8 mouse cellular contexts compared by ENCODE assay signal in the genomic region with DNA sequence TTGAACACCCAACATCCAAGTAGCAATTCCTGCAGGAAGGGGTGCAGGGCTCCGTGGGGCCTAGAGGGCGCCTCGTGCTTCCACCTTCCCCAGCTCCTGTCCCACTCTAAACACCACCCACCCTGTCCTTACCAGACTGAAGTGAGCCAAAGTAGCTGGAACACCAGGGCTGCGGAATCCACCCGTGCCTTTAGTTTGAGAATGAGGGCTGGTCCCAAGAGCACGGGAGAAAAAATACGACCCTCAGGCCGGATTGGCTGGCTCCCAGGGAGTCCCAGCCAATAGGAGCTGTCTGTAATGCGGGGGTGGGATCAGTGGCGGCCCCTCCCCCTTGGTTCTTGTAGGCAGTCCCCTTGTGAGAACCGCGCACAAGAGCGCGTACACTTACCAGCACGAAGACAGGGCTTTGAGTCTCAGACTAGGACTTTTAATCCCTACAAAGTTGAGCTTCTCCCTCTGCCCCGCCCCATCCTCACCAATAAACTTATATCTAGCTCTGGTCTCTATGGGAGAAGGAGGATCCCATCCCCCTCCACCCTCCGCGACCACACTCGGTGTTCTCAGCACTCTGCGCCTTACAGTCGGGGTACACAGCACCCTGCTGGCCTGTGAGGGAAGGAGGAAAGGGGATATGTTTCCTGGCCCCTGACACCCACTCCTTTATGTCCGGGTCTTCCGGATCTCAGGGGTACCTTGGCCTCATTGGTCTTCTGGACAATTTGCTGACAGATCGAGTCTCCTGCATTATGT. TPM values are rescaled to one million over a fixed set of nuclear protein-coding genes. Genes with fewer than 3 reads are reported as not detected.
DNase-seq lines count a peak whose midpoint lies in the region; ATAC-seq lines count a peak whose summit lies in the region.

TSS of gene Cox6b2 (minus strand) at position 274 of the 750 bp plus-strand sequence.

- H3K4me1 ChIP-seq in intestine, embryonic 14.5 days (replicated peaks; ENCODE audit: control insufficient read depth, insufficient read depth, low read length) = peaks cover 17% of the 10 kb centered on the region; the same call in 1 of the 2 replicates
- H3K4me1 ChIP-seq in limb, embryonic 10.5 days = peaks cover 22% of the 10 kb centered on the region
- H3K4me1 ChIP-seq in midbrain, embryonic 11.5 days (ENCODE audit: control insufficient read depth, insufficient read depth, low read length) = peaks cover 12% of the 10 kb centered on the region

- no peaks in the 10 kb centered on the region for H3K36me3 ChIP-seq in intestine, embryonic 14.5 days (ENCODE audit: control insufficient read depth, insufficient read depth, low read length)
- no peaks in the 10 kb centered on the region for H3K36me3 ChIP-seq in limb, embryonic 10.5 days
- no peaks in the 10 kb centered on the region for H3K36me3 ChIP-seq in midbrain, embryonic 11.5 days (ENCODE audit: control insufficient read depth, insufficient read depth, low read length)

- no peaks in the 10 kb centered on the region for H3K9me3 ChIP-seq in intestine, embryonic 14.5 days (ENCODE audit: control insufficient read depth, low read length)
- no peaks in the 10 kb centered on the region for H3K9me3 ChIP-seq in limb, embryonic 10.5 days (replicated peaks)
- no peaks in the 10 kb centered on the region for H3K9me3 ChIP-seq in midbrain, embryonic 11.5 days (ENCODE audit: control insufficient read depth, low read length)

- H3K4me2 ChIP-seq in intestine, embryonic 14.5 days (ENCODE audit: low read length) = peak within 1 kb of the TSS; percentile 64
- H3K4me2 ChIP-seq in midbrain, embryonic 11.5 days = peak within 1 kb of the TSS; percentile 51

- ATAC-seq in intestine, embryonic 14.5 days (replicated peaks; ENCODE audit: low FRiP score, low TSS enrichment, low read depth) = peak; percentile 90
- peak; percentile 94 for ATAC-seq in midbrain, embryonic 11.5 days (ENCODE audit: low FRiP score)

- H3K9ac ChIP-seq in intestine, embryonic 14.5 days (ENCODE audit: low read length) = peak within 1 kb of the TSS; percentile 36
- H3K9ac ChIP-seq in midbrain, embryonic 11.5 days (ENCODE audit: low read length) = peak within 1 kb of the TSS; percentile 51

- 5% methylated on average over 24 of the region's 24 CpGs for WGBS in intestine, embryonic 14.5 days
- 3% methylated on average over 24 of the region's 24 CpGs for WGBS in limb, embryonic 10.5 days
- whole genome bisulfite sequencing in midbrain, embryonic 11.5 days = 4% methylated on average over 24 of the region's 24 CpGs

- peak; percentile 26 to 49 for DNase-seq in adrenal gland, adult 18-20 months (ENCODE audit: low spot score in 2 of 2)
- DNase-seq in embryo, embryonic 10.5 days (ENCODE audit: low spot score) = peak; percentile 96
- DNase-seq in gonadal fat pad, adult 2 months (ENCODE audit: low read depth) = no peak
- peak; percentile 94 for DNase-seq in intestine, embryonic 14.5 days (ENCODE audit: low spot score)
- peak; percentile 87 for DNase-seq in limb, embryonic 10.5 days (ENCODE audit: low spot score)
- peak; percentile 98 for DNase-seq in midbrain, embryonic 11.5 days (ENCODE audit: low spot score, missing footprints)
- DNase-seq in right cerebral cortex, postnatal 4 days = peak; percentile 85
- no peak for DNase-seq in MN1 (ENCODE audit: low spot score)

- no peaks in the 10 kb centered on the region for H3K27me3 ChIP-seq in intestine, embryonic 14.5 days (replicated peaks; ENCODE audit: control insufficient read depth, insufficient read depth, low read length)
- H3K27me3 ChIP-seq in limb, embryonic 10.5 days (ENCODE audit: low read depth, poor library complexity, severe bottlenecking) = 0 out of 2 replicates have a peak, but pooled peaks cover 8% of the 10 kb centered on the region
- H3K27me3 ChIP-seq in midbrain, embryonic 11.5 days (ENCODE audit: control insufficient read depth, insufficient read depth, low read length) = no peaks in the 10 kb centered on the region

- peak within 1 kb of the TSS; percentile 35 for H3K4me3 ChIP-seq in intestine, embryonic 14.5 days (ENCODE audit: low read depth, low read length)
- peak within 1 kb of the TSS; percentile 56 for H3K4me3 ChIP-seq in limb, embryonic 10.5 days
- H3K4me3 ChIP-seq in midbrain, embryonic 11.5 days (ENCODE audit: low read depth, low read length) = peak within 1 kb of the TSS; percentile 30

- peak within 1 kb of the TSS; percentile 57; the same call in 1 of the 2 replicates for H3K27ac ChIP-seq in intestine, embryonic 14.5 days (ENCODE audit: low read depth)
- H3K27ac ChIP-seq in limb, embryonic 10.5 days = peak within 1 kb of the TSS; percentile 85
- no peak within 1 kb of the TSS for H3K27ac ChIP-seq in midbrain, embryonic 11.5 days (ENCODE audit: low read depth, low read length)

RNA-seq across cellular contexts. Expression of gene Cox6b2, which starts in this region (rescaled TPM):
- total RNA-seq in adrenal gland, adult 18-20 months (2021) = 10 to 100 TPM in 1 of 2 experiments, 1 to 10 TPM in 1; 7.6 to 10.6 TPM
- polyA plus RNA-seq in gonadal fat pad, adult 2 months (2012; rRNA removed) = 36.7 and 37.2 TPM in 2 replicates
- 54.1 and 61.8 TPM in 2 replicates for polyA plus RNA-seq in intestine, embryonic 14.5 days (2014; fragmentation: Nextera tagmentation; extraction: Ambion mirVana)
- 36.7 and 51.5 TPM in 2 replicates for polyA plus RNA-seq in limb, embryonic 10.5 days (2016; fragmentation: Nextera tagmentation; extraction: Ambion mirVana)
- polyA plus RNA-seq in midbrain, embryonic 11.5 days (2014; fragmentation: Nextera tagmentation; extraction: Ambion mirVana) = 34.5 and 36.6 TPM in 2 replicates

Comparison
In these comparisons a context has a peak if more than half of its experiments do, and no peak if none do; other contexts are left out.
1. DNase-seq: peak in adrenal gland, adult 18-20 months (2 of 2), embryo, embryonic 10.5 days (single experiment), intestine, embryonic 14.5 days (single experiment), limb, embryonic 10.5 days (single experiment), midbrain, embryonic 11.5 days (single experiment) and right cerebral cortex, postnatal 4 days (single experiment); none in gonadal fat pad, adult 2 months (single experiment) and MN1 (single experiment).
2. Peak in every context shown above with its lines, with median percentiles within 50 percentile points of each other: H3K4me3 ChIP-seq.